Mouse (Mus musculus) thymus, adult 2 months (tissue): ENCODE results near the gene Trpc4ap.

Experiments used
- CTCF ChIP-seq: fragments of 200-500 bp; IDR thresholded peaks from 2 replicates; pipeline ENCODE4 v1.5.1; 2012; ENCODE audit warnings: mild to moderate bottlenecking, control low read depth, low read length, moderate library complexity, borderline replicate concordance; ENCODE audit not compliant: control insufficient read depth, poor library complexity, insufficient read depth; ENCODE audit errors: extremely low read depth
- POLR2A ChIP-seq: fragments of 200-500 bp; IDR thresholded peaks from 2 replicates; pipeline ENCODE4 v1.6.1; 2012; ENCODE audit warnings: mild to moderate bottlenecking, low read length, control low read depth, moderate library complexity; ENCODE audit not compliant: control insufficient read depth, poor library complexity, insufficient read depth; ENCODE audit errors: extremely low read depth

GRCm38 (mm10) chr2:155724036-155724435, 31.9 kb upstream of the Trpc4ap start:
- TF ChIP-seq POLR2A: no peak
- no peak for TF ChIP-seq CTCF
